Mouse (Mus musculus): ENCODE results near the gene Zfp536. TPM values are rescaled to one million over a fixed set of nuclear protein-coding genes. Genes with fewer than 3 reads are reported as not detected.
"Not testable (repeated sequence)": the region's sequence is repeated elsewhere in the genome, so short reads cannot be mapped to it uniquely, and the experiment has no call there.

The Zfp536 gene
- polyA plus RNA-seq, 1 experiment from 2014 or later: 8.8 TPM

GRCm38 (mm10) chr7:37603525-37603909 lies 169.9 kb downstream of the Zfp536 start:
- H3K9ac ChIP-seq (ENCODE audit: low read depth, low read length); H3K27ac ChIP-seq (ENCODE audit: low read length); H3K9me3 ChIP-seq (ENCODE audit: control insufficient read depth, low read length); H3K4me1 ChIP-seq (ENCODE audit: control insufficient read depth, insufficient read depth, low read length); H3K4me2 ChIP-seq (ENCODE audit: low read depth, low read length); H3K36me3 ChIP-seq (ENCODE audit: control insufficient read depth, insufficient read depth, low read length); ATAC-seq; H3K27me3 ChIP-seq (replicated peaks; ENCODE audit: control insufficient read depth, insufficient read depth, low read length); H3K4me3 ChIP-seq (ENCODE audit: low read length): not testable (repeated sequence)

DNA sequence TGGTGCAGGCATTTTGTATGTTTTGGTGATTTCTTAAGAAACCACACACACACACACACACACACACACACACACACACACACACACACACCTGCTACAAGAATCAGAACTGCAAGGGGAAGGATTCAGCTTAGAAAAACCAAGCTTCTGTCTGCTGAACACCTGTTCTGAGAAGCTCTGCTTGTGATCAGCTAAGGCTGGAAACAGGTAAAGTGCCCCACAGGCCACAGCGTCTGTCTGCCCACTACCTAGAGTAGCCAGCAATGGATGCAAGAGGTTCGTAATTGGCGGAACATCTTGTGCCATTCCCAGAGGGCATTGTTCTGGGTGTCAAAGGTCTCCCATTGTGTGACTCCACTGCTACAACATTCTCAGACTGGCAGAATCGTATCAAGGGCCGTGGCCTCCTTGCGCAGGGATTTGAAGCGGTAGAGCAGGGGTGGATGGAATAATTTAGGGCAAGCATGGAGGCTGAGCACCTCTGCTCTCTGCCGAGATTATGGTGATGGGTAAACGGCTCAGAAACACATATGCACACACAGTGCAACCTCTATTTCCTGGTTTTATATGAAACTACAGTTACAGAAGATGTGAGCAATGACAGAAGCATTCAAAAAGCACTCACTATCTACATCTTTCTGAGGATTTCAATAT lies 170.4 kb downstream of the Zfp536 start:
- Histone ChIP-seq H3K27me3 (replicated peaks; ENCODE audit: control insufficient read depth, insufficient read depth, low read length) (no peaks in the 10 kb centered on the region), H3K27ac (ENCODE audit: low read length) (no peak overlapping the region), H3K36me3 (ENCODE audit: control insufficient read depth, insufficient read depth, low read length) (no peaks in the 10 kb centered on the region), H3K9me3 (ENCODE audit: control insufficient read depth, low read length) (no peaks in the 10 kb centered on the region), H3K4me1 (ENCODE audit: control insufficient read depth, insufficient read depth, low read length) (no peaks in the 10 kb centered on the region), H3K4me2 (ENCODE audit: low read depth, low read length) (no peak overlapping the region), H3K4me3 (ENCODE audit: low read length) (no peak overlapping the region), H3K9ac (ENCODE audit: low read depth, low read length) (no peak overlapping the region)
- no peak for ATAC-seq
- 58% methylated on average over 9 of the region's 9 CpGs for WGBS

GRCm38 (mm10) chr7:37600318-37600717 lies 173.1 kb downstream of the Zfp536 start:
- Histone ChIP-seq H3K4me3 (ENCODE audit: low read length) (no peak overlapping the region), H3K36me3 (ENCODE audit: control insufficient read depth, insufficient read depth, low read length) (no peaks in the 10 kb centered on the region), H3K4me1 (ENCODE audit: control insufficient read depth, insufficient read depth, low read length) (no peaks in the 10 kb centered on the region), H3K27ac (ENCODE audit: low read length) (no peak overlapping the region), H3K9ac (ENCODE audit: low read depth, low read length) (no peak overlapping the region), H3K9me3 (ENCODE audit: control insufficient read depth, low read length) (no peaks in the 10 kb centered on the region), H3K4me2 (ENCODE audit: low read depth, low read length) (no peak overlapping the region), H3K27me3 (replicated peaks; ENCODE audit: control insufficient read depth, insufficient read depth, low read length) (no peaks in the 10 kb centered on the region)
- ATAC-seq: no peak
- WGBS: 71% methylated on average over 4 of the region's 4 CpGs

DNA sequence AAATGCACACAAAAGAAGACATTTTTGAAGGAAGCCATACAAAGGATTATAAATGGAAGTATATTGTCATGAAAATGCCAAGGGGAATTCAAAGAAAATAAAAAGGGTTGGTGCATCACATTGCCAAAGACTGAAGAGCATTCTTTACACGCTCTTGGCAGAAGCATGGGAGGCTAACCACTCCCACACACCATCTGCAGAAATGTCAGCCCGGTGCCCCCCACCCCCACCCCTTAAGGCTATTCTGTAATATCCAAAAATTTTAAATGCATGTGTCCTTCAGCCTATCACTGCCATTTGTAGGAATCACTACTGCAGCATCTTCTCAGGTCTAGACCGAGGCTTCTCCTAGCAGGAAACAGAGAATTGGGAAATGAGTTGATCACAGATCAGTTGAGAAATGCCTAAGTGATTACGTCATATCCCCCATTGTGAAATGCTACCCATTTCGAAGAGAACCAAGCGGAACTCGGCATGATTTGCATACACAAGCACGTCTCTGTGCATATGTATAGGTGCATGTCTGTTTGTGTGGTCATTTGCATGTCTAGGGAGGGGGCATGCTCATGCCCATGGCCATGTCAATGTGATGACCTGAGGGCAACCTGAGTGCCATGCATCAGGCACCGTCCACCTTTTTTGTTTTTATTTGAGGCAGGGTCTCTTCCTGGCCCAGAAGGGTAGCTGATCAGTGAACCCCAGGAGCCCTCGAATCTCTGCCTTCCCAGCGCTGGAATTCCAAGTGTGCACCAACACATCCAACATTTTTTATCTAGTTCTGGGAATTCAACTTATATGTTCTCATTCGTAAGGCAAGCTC lies 179.0 kb downstream of the Zfp536 start:
- Histone ChIP-seq H3K4me2 (ENCODE audit: low read depth, low read length) (no peak overlapping the region), H3K9ac (ENCODE audit: low read depth, low read length) (no peak overlapping the region), H3K4me1 (ENCODE audit: control insufficient read depth, insufficient read depth, low read length) (no peaks in the 10 kb centered on the region), H3K27ac (ENCODE audit: low read length) (no peak overlapping the region), H3K36me3 (ENCODE audit: control insufficient read depth, insufficient read depth, low read length) (no peaks in the 10 kb centered on the region), H3K4me3 (ENCODE audit: low read length) (no peak overlapping the region), H3K9me3 (ENCODE audit: control insufficient read depth, low read length) (no peaks in the 10 kb centered on the region), H3K27me3 (replicated peaks; ENCODE audit: control insufficient read depth, insufficient read depth, low read length) (no peaks in the 10 kb centered on the region)
- 75% methylated on average over 12 of the region's 12 CpGs for WGBS
- ATAC-seq: no peak

DNA sequence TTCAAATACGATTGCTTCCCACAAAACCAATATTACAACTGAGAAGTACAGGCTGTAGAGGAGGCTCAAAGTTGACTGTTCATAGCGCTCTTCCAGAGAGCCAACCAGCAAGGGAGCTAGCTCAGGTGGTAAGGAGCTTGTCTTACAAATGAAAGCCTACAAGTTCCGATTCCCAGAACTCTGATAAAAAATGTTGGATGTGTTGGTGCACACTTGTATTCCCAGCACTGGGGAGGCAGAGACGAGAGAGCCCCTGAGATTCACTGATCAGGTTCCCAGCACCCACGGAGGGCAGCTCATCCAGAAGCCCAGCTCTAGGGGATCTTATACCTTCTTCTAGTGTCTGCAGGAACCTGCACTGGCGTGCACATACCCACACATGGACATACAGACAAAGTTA lies 179.9 kb downstream of the Zfp536 start:
- H3K9ac ChIP-seq (ENCODE audit: low read depth, low read length): no peak overlapping the region
- no peaks in the 10 kb centered on the region for H3K4me1 ChIP-seq (ENCODE audit: control insufficient read depth, insufficient read depth, low read length)
- no peak overlapping the region for H3K27ac ChIP-seq (ENCODE audit: low read length)
- no peaks in the 10 kb centered on the region for H3K36me3 ChIP-seq (ENCODE audit: control insufficient read depth, insufficient read depth, low read length)
- WGBS: 92% methylated on average over 6 of the region's 6 CpGs
- no peaks in the 10 kb centered on the region for H3K9me3 ChIP-seq (ENCODE audit: control insufficient read depth, low read length)
- H3K4me3 ChIP-seq (ENCODE audit: low read length): no peak overlapping the region
- H3K4me2 ChIP-seq (ENCODE audit: low read depth, low read length): no peak overlapping the region
- H3K27me3 ChIP-seq (replicated peaks; ENCODE audit: control insufficient read depth, insufficient read depth, low read length): no peaks in the 10 kb centered on the region
- no peak for ATAC-seq

GRCm38 (mm10) chr7:37586694-37587093 lies 186.7 kb downstream of the Zfp536 start:
- WGBS: 86% methylated on average over 13 of the region's 13 CpGs
- no peak overlapping the region for H3K9ac ChIP-seq (ENCODE audit: low read depth, low read length)

GRCm38 (mm10) chr7:37581262-37581661 lies 192.2 kb downstream of the Zfp536 start:
- WGBS: 84% methylated on average over 3 of the region's 3 CpGs
- no peak for ATAC-seq
- H3K4me3 ChIP-seq (ENCODE audit: low read length): no peak overlapping the region

More at GRCm38 (mm10) chr7:37586694-37587093, 186.7 kb downstream of the Zfp536 start:
- Histone ChIP-seq H3K27me3 (replicated peaks; ENCODE audit: control insufficient read depth, insufficient read depth, low read length) (no peaks in the 10 kb centered on the region), H3K4me1 (ENCODE audit: control insufficient read depth, insufficient read depth, low read length) (no peaks in the 10 kb centered on the region), H3K27ac (ENCODE audit: low read length) (no peak overlapping the region), H3K36me3 (ENCODE audit: control insufficient read depth, insufficient read depth, low read length) (no peaks in the 10 kb centered on the region), H3K4me2 (ENCODE audit: low read depth, low read length) (no peak overlapping the region), H3K4me3 (ENCODE audit: low read length) (no peak overlapping the region), H3K9me3 (ENCODE audit: control insufficient read depth, low read length) (no peaks in the 10 kb centered on the region)
- no peak for ATAC-seq

GRCm38 (mm10) chr7:37580554-37580953 lies 192.9 kb downstream of the Zfp536 start:
- no peak overlapping the region for H3K27ac ChIP-seq (ENCODE audit: low read length)
- no peak overlapping the region for H3K4me3 ChIP-seq (ENCODE audit: low read length)
- no peaks in the 10 kb centered on the region for H3K4me1 ChIP-seq (ENCODE audit: control insufficient read depth, insufficient read depth, low read length)
- H3K36me3 ChIP-seq (ENCODE audit: control insufficient read depth, insufficient read depth, low read length): no peaks in the 10 kb centered on the region
- ATAC-seq: no peak
- H3K9ac ChIP-seq (ENCODE audit: low read depth, low read length): no peak overlapping the region
- H3K27me3 ChIP-seq (replicated peaks; ENCODE audit: control insufficient read depth, insufficient read depth, low read length): no peaks in the 10 kb centered on the region
- WGBS: 48% methylated on average over 5 of the region's 5 CpGs
- no peak overlapping the region for H3K4me2 ChIP-seq (ENCODE audit: low read depth, low read length)
- H3K9me3 ChIP-seq (ENCODE audit: control insufficient read depth, low read length): no peaks in the 10 kb centered on the region

More at GRCm38 (mm10) chr7:37581262-37581661, 192.2 kb downstream of the Zfp536 start:
- Histone ChIP-seq H3K36me3 (ENCODE audit: control insufficient read depth, insufficient read depth, low read length) (no peaks in the 10 kb centered on the region), H3K27ac (ENCODE audit: low read length) (no peak overlapping the region), H3K9ac (ENCODE audit: low read depth, low read length) (no peak overlapping the region), H3K27me3 (replicated peaks; ENCODE audit: control insufficient read depth, insufficient read depth, low read length) (no peaks in the 10 kb centered on the region), H3K9me3 (ENCODE audit: control insufficient read depth, low read length) (no peaks in the 10 kb centered on the region), H3K4me1 (ENCODE audit: control insufficient read depth, insufficient read depth, low read length) (no peaks in the 10 kb centered on the region), H3K4me2 (ENCODE audit: low read depth, low read length) (no peak overlapping the region)

- Histone ChIP-seq H3K9ac (ENCODE audit: low read depth, low read length) (no peak overlapping the region), H3K27ac (ENCODE audit: low read length) (no peak overlapping the region), H3K36me3 (ENCODE audit: control insufficient read depth, insufficient read depth, low read length) (no peaks in the 10 kb centered on the region), H3K4me2 (ENCODE audit: low read depth, low read length) (no peak overlapping the region), H3K27me3 (replicated peaks; ENCODE audit: control insufficient read depth, insufficient read depth, low read length) (no peaks in the 10 kb centered on the region), H3K4me1 (ENCODE audit: control insufficient read depth, insufficient read depth, low read length) (no peaks in the 10 kb centered on the region), H3K4me3 (ENCODE audit: low read length) (no peak overlapping the region), H3K9me3 (ENCODE audit: control insufficient read depth, low read length) (no peaks in the 10 kb centered on the region)
- 97% methylated on average over 7 of the region's 7 CpGs for WGBS
- no peak for ATAC-seq
Observed at GRCm38 (mm10) chr7:37572021-37572420, 201.4 kb downstream of the Zfp536 start.
